Mouse (Mus musculus) brown adipose tissue, adult 24 weeks (tissue): ENCODE results near the gene Pla2g6. TPM values are rescaled to one million over a fixed set of nuclear protein-coding genes. Genes with fewer than 3 reads are reported as not detected.
A peak's percentile ranks its signal among the peaks of the same experiment; 100 is the strongest.

Experiments used
- H3K27ac ChIP-seq: fragments of 200-500 bp; replicated peaks from 2 replicates; pipeline ENCODE4 v1.5.1; 2012; ENCODE audit warnings: low read depth, mild to moderate bottlenecking, low read length
- H3K4me1 ChIP-seq: fragments of 200-500 bp; 2 replicates; pipeline ENCODE4 v1.6.1; 2012; ENCODE audit warnings: low read length, mixed read lengths; ENCODE audit not compliant: control insufficient read depth, insufficient read depth, insufficient read length
- H3K4me3 ChIP-seq: fragments of 200-500 bp; 2 replicates; pipeline ENCODE4 v1.5.1; 2012; ENCODE audit warnings: low read depth, mild to moderate bottlenecking, low read length, moderate library complexity; ENCODE audit not compliant: insufficient read depth
- polyA plus RNA-seq: library from polyadenylated mRNA; stranded (reverse); fragments of >200 nt; gene quantifications from 2 replicates; pipeline ENCODE4 v1.2.4, GENCODE M21; 2012; ENCODE audit not compliant: missing spikeins, insufficient read depth, insufficient read length

Pla2g6 gene
- 11.6 and 13.4 TPM in 2 replicates for polyA plus RNA-seq

DNA sequence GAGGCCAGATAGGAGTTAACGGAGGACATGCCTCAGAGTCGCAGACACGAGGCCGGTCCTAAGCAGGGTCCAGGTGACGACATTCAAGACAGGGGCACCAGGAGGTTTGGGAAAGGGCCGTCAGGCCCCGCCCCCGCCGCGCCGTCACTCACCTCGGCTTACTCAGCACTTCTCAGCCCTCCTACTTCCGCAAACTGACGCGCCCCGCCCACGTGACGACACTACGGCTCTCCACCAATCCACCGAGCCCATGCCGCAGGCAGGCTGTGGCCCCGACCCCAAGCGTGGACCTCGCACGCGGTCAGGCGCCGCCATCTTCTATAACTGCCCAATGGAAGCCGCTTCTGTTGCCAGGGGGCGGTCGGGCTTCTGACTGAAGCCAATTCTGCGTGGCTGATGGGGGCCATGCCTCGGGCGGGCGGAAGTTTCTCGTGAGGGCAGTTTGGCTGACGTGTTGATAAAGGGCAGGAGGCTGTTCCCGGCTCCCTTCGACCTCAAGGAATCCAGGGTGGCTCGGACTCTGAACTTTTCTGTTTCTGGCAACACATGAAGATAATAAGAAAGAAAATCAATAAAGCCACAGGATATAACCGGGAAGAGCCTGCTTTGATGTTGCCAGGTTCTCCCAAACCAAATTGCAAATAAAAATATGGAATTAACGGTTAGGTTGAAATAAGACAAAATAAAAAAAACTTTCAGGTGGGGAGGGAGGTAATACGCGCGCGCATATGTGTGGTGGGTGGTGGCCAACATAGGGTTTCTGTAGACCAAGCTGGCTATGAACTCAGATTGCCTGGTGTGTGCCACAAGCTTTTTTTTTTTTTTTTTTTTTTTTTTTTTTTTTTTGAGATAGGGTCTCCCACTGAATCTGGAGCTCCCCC is at the start of gene Pla2g6:
Gene Pla2g6, minus strand, starts transcription at position 333 of the 881 bp plus-strand sequence.
- Histone ChIP-seq H3K4me3 (peak within 1 kb of the TSS; percentile 72), H3K4me1 (peaks cover 26% of the 10 kb centered on the region), H3K27ac (peak within 1 kb of the TSS; percentile 96)

DNA sequence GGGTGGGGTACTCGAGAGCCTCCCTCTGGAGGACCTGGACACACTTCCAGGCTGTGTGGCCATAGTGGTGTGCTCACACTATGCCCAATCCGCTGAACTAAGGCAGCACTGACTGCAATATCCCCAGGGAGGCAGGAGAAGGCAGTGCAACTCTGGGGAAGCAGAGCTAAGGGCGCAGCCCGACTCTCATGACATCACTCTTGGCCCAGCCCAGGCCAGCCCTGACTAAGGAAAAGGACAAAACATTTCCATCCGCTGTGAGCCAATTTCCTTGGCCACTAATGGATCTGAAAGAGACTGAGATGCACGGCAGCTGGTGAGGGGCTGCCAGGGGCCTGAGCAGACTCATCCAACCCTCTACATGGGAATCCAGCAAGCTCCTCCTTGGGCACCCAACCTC is 49.5 kb upstream of the Pla2g6 start:
- H3K27ac ChIP-seq: peak overlapping the region; percentile 90
- no peak overlapping the region for H3K4me3 ChIP-seq
- peaks cover 45% of the 10 kb centered on the region for H3K4me1 ChIP-seq

DNA sequence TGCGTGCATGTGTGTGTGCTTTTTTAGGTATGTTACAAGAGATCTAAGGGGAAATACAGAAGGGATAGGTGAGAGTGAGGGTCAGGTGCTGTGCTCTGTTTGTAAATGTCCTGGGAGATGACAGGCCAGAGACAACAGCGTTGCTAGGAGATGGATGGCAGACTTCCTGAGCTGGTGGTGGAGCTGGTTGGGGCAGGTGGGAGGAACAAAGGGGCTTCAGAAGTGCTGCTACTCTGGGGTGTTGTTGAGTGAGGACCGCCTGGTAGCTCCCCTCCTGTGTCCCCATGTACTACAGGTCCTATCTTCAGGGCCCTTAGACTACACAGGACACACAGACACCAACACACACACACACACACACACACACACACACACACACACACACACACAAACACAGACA is 46.6 kb upstream of the Pla2g6 start:
- H3K27ac ChIP-seq: no peak overlapping the region
- H3K4me3 ChIP-seq: no peak overlapping the region
- H3K4me1 ChIP-seq: peaks cover 31% of the 10 kb centered on the region

DNA sequence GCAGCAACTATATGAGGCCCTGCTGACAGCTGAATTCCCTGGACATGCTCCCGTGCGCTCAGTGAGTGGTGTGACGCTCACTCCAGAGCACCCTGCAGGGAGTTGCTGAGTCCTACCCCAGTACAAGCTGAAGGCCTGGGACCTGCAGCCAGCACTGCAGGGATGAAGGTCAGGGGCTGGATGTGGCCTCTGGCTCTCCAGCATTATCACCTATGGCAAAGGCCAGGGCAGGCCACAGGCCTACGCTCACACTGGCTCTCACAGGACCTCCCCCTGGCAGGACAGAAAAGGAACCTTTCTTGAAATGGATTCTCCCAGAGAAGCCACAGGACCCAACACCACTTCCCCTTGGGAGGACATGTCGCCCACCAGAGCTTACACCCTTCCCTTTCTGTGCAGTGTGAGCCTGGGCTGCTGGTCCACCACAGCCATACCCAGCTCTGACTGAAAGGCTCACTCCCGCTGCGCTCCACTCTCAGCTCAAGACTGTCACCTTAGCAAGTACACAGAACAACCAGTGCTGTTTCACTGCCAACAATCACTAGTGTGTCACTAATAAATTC is 42.2 kb upstream of the Pla2g6 start:
- H3K4me1 ChIP-seq: peaks cover 15% of the 10 kb centered on the region
- H3K4me3 ChIP-seq: no peak overlapping the region
- peak overlapping the region; percentile 98 for H3K27ac ChIP-seq

DNA sequence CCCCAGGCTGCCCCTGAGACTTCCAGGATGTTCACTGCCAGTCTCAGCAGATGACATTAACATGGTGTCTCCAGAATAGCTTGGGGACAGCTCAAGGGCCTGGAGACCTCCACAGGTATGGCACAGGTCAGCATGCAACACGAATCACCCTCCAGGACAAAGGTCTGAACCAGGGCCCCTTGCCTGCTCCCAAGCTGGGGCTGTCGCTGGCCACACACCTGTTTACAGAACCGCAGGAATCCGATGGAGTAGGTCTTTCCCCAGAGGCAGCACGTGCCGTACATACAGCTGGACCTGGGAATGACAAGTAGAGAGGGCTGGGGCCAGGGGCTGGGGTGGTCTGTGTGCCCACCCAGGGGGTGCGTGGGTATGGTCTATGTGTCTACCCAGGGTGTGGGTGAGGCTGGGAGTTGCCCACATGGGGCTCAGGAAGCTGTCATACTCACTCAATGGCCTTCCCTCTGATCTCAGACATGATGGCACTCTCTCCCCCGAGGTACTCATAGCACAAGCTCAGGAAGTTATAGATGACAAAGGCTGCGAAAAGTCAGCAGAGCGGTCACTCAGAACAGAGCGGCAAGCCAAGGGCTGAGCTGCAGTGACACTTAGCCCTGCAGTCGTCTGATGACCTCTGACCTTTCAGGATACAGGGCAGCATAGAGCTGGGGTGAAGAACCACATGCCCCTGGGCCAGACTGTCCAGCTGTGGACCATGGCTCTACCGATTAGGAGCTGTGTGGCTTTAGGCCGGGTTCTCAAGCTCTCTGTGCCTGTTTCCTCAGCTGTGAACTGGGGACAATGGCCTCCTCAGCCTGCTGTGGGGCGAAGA is 41.5 kb upstream of the Pla2g6 start:
- Histone ChIP-seq H3K4me1 (peaks cover 15% of the 10 kb centered on the region), H3K27ac (peak overlapping the region; percentile 98), H3K4me3 (no peak overlapping the region)

DNA sequence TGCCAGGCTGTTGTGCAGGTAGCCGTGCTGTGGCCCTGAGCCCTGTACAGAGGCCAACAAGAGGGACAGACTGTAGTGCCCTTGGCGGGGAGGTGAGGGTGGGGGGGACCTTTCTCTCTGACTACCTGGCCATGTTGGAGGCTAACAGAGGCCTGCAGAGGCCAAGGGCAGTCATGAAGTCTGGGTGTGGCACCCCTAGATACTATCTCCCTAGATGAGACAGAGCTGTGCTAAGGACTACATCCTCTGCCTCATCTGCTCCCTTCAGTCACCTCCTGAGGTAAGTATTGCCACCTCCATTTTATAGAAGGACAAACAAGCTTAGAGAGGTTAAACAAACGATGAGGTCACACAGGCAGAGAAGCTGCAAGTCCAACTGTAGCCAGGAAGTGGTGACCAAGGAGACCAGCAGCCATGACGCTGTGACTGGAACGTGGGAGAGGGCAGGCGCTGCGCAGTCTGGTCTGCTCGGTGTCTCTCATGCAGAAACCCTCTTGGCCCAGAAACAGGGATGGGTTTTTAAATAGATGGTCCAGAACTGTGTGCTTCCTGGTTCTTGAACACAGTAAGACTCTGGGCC is 40.8 kb upstream of the Pla2g6 start:
- Histone ChIP-seq H3K4me3 (no peak overlapping the region), H3K27ac (peak overlapping the region; percentile 98), H3K4me1 (peaks cover 15% of the 10 kb centered on the region)

DNA sequence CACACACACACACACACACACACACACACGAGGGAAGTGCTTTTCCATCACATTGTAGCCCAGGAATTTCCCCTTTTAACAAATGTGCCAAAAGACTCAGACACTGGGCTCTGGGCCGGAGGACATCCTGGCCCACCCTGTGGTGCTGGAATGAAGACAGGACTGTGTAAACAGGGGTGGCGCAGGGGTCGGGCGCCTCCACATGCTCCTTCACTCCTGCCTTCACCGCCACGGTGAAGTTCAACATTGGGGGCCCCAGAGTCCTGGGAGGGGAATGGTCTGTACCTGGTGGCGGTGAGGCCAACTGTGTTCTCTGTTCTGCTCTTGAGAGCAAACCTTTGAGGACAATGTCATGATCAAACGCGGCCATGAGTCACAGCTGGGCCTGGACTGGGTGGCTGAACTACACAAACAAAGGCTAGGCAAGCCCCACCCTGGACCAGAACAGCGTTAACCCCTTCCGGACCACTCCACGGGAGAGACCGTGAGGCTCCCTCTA is 40.2 kb upstream of the Pla2g6 start:
- H3K4me3 ChIP-seq: 0 out of 2 replicates have a peak overlapping the region, but pooled peaks have one; percentile 20
- H3K4me1 ChIP-seq: peaks cover 15% of the 10 kb centered on the region
- H3K27ac ChIP-seq: peak overlapping the region; percentile 98

DNA sequence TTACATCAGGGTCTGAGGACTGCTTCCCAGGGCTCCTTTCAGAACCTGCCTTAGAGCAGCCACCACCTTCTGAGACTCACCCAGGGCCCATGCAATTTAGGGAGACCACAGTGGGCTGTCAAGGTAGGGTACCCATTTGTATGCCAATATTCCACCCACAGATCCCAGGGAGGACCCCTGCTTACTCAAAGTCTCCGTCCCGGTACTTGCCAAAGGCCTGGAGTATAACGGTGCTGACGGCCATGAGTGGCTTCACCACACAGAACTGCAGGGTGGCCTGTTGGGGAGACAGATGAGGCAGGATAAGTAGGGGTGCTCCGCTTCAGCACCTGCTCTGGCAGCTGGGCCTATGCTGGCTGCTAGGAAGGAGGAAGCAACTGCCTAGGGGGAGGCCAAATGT is 38.2 kb upstream of the Pla2g6 start:
- no peak overlapping the region for H3K4me3 ChIP-seq
- peaks cover 16% of the 10 kb centered on the region for H3K4me1 ChIP-seq
- no peak overlapping the region for H3K27ac ChIP-seq

DNA sequence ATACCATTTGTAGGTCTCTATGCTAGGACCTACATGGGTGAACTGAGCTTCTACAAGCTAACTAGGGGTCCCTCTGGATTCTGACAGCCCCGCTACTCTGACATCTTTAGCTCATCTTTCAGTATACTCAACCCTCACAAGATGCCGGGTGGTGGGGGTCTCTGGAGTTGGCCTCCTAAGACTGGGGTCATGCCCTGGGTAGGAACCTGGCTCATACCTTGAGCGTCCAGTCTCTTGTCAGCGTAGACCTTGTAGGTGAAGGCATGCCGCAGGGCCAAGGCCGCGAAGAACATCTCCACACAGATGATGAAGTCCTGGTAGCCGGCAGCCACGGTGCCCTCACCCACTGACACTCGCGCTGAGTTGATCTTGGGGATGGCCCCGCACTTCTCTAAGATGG is 36.9 kb upstream of the Pla2g6 start:
- Histone ChIP-seq H3K4me3 (no peak overlapping the region), H3K27ac (no peak overlapping the region), H3K4me1 (peaks cover 13% of the 10 kb centered on the region)

DNA sequence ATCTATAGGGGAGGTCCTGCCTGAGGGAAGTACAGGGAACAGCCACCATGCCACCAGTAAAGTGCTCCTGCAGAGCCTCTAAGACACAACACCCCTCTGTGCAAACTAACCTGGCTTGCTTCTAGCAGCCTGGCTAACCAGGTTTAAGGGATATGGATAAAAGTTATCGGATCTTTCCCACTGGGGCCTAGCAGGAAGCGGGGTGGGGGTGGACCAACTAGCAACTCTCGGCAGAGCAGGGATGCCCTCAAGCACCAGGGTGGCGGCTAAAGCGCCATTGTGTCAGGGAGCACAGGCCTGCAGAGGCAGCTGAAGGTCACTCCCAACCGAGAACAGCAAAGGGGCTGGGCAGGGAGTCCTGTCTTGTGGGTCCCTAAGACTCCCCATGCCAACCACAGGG is 35.9 kb upstream of the Pla2g6 start:
- H3K4me3 ChIP-seq: no peak overlapping the region
- H3K4me1 ChIP-seq: peaks cover 11% of the 10 kb centered on the region
- H3K27ac ChIP-seq: no peak overlapping the region

DNA sequence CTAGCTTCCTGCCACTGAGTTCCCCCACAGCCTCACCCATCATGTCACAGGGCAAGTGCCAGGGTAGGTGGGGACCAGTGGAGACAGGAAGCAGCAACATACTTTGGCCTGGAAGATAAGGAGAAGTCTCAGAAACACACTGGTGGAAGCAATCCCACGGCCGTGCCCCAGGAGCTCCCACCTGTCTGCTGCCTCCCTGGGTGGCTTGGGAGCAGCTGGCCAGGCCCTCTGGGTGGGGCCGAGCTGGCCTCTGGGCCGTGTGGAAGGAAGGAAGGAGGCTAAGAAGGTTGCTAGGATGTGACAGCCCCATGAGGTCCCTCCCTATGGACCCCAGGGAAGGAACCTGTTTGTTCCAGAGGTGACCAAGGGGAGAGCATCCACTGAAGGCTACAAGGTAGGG is 32.8 kb upstream of the Pla2g6 start:
- peak overlapping the region; percentile 19 for H3K27ac ChIP-seq
- H3K4me3 ChIP-seq: no peak overlapping the region
- peaks cover 14% of the 10 kb centered on the region for H3K4me1 ChIP-seq

DNA sequence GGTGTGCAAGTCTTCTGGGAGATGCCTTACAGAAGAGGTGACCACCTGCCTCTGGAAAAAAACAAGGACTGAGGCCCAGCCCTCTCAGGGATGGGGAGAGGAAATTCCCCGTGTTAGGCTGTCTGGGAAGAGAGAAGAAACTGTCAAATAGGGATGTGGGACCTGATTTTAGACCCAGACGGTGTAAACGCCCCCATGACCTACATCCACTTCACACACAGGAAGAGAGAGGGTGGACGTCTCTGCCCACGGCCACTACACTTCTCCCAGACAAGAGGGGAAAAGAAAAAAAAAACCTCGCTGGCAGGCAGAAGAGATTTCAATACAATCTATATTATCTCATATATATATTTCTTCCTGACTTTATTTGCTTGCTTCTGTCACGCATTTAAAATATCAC is 32.2 kb upstream of the Pla2g6 start:
- Histone ChIP-seq H3K4me3 (no peak overlapping the region), H3K27ac (no peak overlapping the region), H3K4me1 (peaks cover 14% of the 10 kb centered on the region)

DNA sequence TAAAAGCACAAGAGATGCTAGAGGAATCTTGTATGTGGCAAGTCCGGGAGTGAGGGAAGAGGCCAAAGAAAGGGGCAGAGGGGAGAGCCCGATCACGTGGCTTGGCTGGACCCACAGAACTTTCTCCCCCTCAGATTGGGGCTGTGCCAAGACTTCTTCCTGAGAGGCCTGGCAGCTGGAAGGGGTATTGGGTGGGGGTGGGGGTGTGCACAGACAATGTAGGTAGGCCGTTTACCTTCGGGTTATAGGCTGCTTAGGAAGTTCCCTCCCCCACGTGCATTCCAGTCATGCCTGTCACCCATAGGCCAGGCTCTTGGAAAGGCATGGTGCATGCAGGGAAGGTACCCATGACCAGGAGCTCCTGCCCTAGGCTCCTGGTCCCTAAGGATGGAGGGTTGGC is 31.8 kb upstream of the Pla2g6 start:
- Histone ChIP-seq H3K4me1 (peaks cover 14% of the 10 kb centered on the region), H3K4me3 (no peak overlapping the region), H3K27ac (no peak overlapping the region)

DNA sequence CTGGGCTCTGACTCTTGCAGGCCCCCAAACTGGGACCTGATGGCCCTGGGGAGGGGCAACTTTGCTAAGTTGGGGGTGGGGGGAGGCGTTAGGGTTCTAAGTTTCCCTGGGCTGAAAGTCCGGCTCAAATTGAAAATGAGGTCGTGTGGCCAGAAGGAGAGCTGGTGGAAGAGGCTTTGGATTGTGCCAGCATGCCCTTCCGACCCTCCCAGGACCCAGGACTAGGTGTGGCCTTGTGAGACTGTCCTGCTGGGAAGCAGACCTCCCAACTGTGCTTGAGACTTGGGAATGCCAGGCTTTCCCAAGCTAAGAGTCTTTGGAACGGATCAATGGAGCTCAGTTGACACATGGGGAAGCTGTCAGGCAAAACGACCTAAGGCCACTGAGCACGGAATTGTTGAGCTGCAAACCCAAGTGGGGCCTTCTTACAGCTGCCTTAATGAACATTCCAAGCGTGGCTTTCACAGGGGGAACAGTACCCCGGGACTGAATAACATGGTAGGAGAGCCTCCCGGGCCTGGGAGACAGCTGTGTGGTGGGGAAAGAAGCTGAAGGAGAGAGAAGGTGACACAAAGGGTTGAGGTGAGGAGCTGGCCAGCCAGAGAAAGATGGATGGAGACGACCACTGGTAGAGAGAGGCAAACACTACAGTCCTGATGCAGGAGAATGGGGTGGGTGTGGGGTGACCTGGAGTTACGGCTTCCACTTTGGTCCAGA is 29.9 kb upstream of the Pla2g6 start:
- Histone ChIP-seq H3K4me3 (no peak overlapping the region), H3K27ac (peak overlapping the region; percentile 56), H3K4me1 (peaks cover 20% of the 10 kb centered on the region)
